Mouse (Mus musculus): ENCODE results near the gene Arid3b.

- no peak for TF ChIP-seq CTCF (IDR thresholded peaks at IDR 0.05; ENCODE audit: low read depth)
- no peak for TF ChIP-seq EP300 (IDR thresholded peaks at IDR 0.05; ENCODE audit: low read depth)
Measured at GRCm38 (mm10) chr9:57829812-57830557, 6.6 kb downstream of the Arid3b start.

All from liver, embryonic 14.5 days (tissue).